Mouse (Mus musculus) forebrain, embryonic 16.5 days (tissue): ENCODE data around the gene Trpm2. TPM values are rescaled to one million over a fixed set of nuclear protein-coding genes. Genes with fewer than 3 reads are reported as not detected.

Experiments used
- ATAC-seq: fragments of 200-750 bp; cut with Nextera tagmentation; 2 replicates; pipeline ENCODE4 v1.8.0; 2017; ENCODE audit warnings: mild to moderate bottlenecking, moderate library complexity
- H3K27ac ChIP-seq: fragments of 300-500 bp; sonication (generic); 2 replicates; pipeline ENCODE4 v1.5.1; 2014; ENCODE audit warnings: low read length, control low read depth
- H3K27me3 ChIP-seq: fragments of 300-500 bp; sonication (generic); replicated peaks from 2 replicates; pipeline ENCODE4 v1.6.1; 2014; ENCODE audit warnings: low read length; ENCODE audit not compliant: control insufficient read depth, insufficient read depth
- H3K36me3 ChIP-seq: fragments of 300-500 bp; sonication (generic); 2 replicates; pipeline ENCODE4 v1.6.1; 2014; ENCODE audit not compliant: control insufficient read depth, insufficient read depth
- H3K4me1 ChIP-seq: fragments of 300-500 bp; sonication (generic); replicated peaks from 2 replicates; pipeline ENCODE4 v1.6.1; 2014; ENCODE audit warnings: low read length; ENCODE audit not compliant: control insufficient read depth, insufficient read depth
- H3K4me2 ChIP-seq: fragments of 300-500 bp; sonication (generic); 2 replicates; pipeline ENCODE4 v1.6.1; 2014; ENCODE audit warnings: mild to moderate bottlenecking, low read length, control low read depth
- H3K4me3 ChIP-seq: fragments of 300-500 bp; sonication (generic); replicated peaks from 2 replicates; pipeline ENCODE4 v1.5.1; 2014; ENCODE audit warnings: mild to moderate bottlenecking, low read length, control low read depth
- H3K9ac ChIP-seq: fragments of 300-500 bp; sonication (generic); replicated peaks from 2 replicates; pipeline ENCODE4 v1.6.1; 2014; ENCODE audit warnings: low read depth, low read length, control low read depth
- H3K9me3 ChIP-seq: fragments of 300-500 bp; sonication (generic); 2 replicates; pipeline ENCODE4 v1.6.1; 2016; ENCODE audit warnings: low read length; ENCODE audit not compliant: control insufficient read depth
- WGBS: fragments of 180-500 bp; shearing (Covaris S2); extraction: QIAGEN DNeasy Blood & Tissue Kit; methylation state at CpG from one replicate; pipeline ENCODE4 v1.1.7; 2014; 5-methylcytosine and 5-hydroxymethylcytosine counted together
- polyA plus RNA-seq: library from polyadenylated mRNA; unstranded; fragments of >200 nt; fragmentation: Nextera tagmentation; extraction: Ambion mirVana; gene quantifications from 2 replicates; pipeline ENCODE4 v1.2.1, GENCODE M21; 2015

Trpm2 gene
- polyA plus RNA-seq, 1 experiment from 2014 or later: 5.0 TPM

GRCm38 (mm10) chr10:78009945-78010293, 39.6 kb upstream of the Trpm2 start, which contains the start of gene Pfkl:
Gene Pfkl, minus strand, starts transcription at chr10:78010083.
- no peaks in the 10 kb centered on the region for H3K27me3 ChIP-seq
- H3K4me1 ChIP-seq: peaks cover 33% of the 10 kb centered on the region
- H3K9ac ChIP-seq: peak within 1 kb of the TSS; percentile 80
- no peaks in the 10 kb centered on the region for H3K36me3 ChIP-seq
- WGBS: under 1% methylated on average over 9 of the region's 9 CpGs
- H3K4me3 ChIP-seq: peak within 1 kb of the TSS; percentile 68
- H3K27ac ChIP-seq: peak within 1 kb of the TSS; percentile 87
- H3K4me2 ChIP-seq: peak within 1 kb of the TSS; percentile 82
- no peak for ATAC-seq
- no peaks in the 10 kb centered on the region for H3K9me3 ChIP-seq

GRCm38 (mm10) chr10:78009184-78009944, 39.0 kb upstream of the Trpm2 start:
- peak overlapping the region; percentile 82 for H3K4me2 ChIP-seq

GRCm38 (mm10) chr10:78008169-78008568, 37.8 kb upstream of the Trpm2 start:
- Histone ChIP-seq H3K9me3 (no peaks in the 10 kb centered on the region), H3K4me2 (peak overlapping the region; percentile 82), H3K36me3 (no peaks in the 10 kb centered on the region), H3K27me3 (no peaks in the 10 kb centered on the region), H3K4me3 (no peak overlapping the region; the same call in 1 of the 2 replicates), H3K9ac (peak overlapping the region; percentile 80), H3K4me1 (peaks cover 33% of the 10 kb centered on the region), H3K27ac (no peak overlapping the region)
- no peak for ATAC-seq
- 82% methylated on average over 3 of the region's 3 CpGs for WGBS

More at GRCm38 (mm10) chr10:78009184-78009944, 39.0 kb upstream of the Trpm2 start:
- Histone ChIP-seq H3K36me3 (no peaks in the 10 kb centered on the region), H3K9me3 (no peaks in the 10 kb centered on the region), H3K27ac (peak overlapping the region; percentile 87), H3K4me3 (peak overlapping the region; percentile 68), H3K27me3 (no peaks in the 10 kb centered on the region), H3K9ac (peak overlapping the region; percentile 80), H3K4me1 (peaks cover 33% of the 10 kb centered on the region)
- peak; percentile 98 for ATAC-seq
- under 1% methylated on average over 59 of the region's 59 CpGs for WGBS

DNA sequence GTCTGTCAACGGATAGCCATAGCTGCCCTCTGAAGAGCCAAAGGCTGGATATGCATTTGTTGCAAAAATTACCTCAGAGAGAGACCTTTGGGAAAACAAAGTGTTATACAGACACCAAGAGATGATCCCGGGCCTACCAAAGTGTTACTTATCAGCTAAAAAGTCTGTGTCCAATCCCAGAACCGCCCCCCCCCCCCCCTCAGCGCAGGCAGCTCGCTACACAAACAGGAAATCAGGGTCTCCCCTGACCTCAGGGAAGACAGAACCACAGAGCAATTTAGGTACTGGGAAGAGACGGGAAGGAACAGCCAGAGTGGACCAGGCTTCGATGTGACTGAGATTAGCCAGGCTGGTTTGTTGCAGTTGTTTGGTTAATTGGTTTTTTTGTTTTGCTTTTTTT, 36.8 kb upstream of the Trpm2 start:
- no peaks in the 10 kb centered on the region for H3K27me3 ChIP-seq
- H3K9ac ChIP-seq: no peak overlapping the region; the same call in 1 of the 2 replicates
- 48% methylated on average over 7 of the region's 7 CpGs for WGBS

DNA sequence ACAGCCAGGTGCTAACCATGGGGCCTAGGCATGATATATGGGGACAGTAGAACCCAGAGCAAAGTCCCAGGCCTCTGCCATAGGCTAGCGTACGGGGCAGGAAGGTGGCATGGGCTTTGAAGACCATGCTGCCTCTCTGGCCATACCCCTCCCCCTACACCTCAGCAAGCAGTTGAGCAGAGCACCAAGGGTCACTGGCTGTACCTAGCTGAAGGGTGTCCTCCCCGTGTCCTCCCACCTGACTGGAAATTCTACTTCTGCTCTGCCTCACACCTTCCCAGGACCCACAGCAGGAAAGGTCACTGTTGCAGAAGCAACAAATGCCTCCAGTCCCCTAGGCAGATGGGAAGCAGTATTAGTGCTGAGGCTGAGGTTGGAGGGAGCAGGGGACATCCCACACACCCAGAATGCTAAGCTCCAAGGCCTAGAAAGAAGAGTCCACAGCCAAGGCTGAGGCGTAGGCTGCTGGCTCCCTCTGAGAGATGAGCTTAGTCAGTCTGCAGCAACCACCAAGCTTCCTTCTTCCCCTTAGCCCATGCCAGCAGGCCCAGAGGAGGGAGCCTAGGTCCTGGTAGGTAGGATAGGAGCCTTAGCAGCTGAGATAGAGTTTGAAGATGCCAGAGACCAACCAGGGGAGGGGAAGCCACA, 35.6 kb upstream of the Trpm2 start:
- H3K4me1 ChIP-seq: peaks cover 33% of the 10 kb centered on the region
- H3K9ac ChIP-seq: no peak overlapping the region
- no peak overlapping the region for H3K27ac ChIP-seq
- H3K9me3 ChIP-seq: no peaks in the 10 kb centered on the region
- peaks cover 3% of the 10 kb centered on the region for H3K36me3 ChIP-seq
- H3K4me3 ChIP-seq: no peak overlapping the region
- H3K4me2 ChIP-seq: no peak overlapping the region
- no peaks in the 10 kb centered on the region for H3K27me3 ChIP-seq
- ATAC-seq: no peak
- 91% methylated on average over 4 of the region's 4 CpGs for WGBS

More for the DNA sequence above, 36.8 kb upstream of the Trpm2 start:
- H3K27ac ChIP-seq: no peak overlapping the region
- no peak overlapping the region for H3K4me2 ChIP-seq
- ATAC-seq: no peak
- H3K4me1 ChIP-seq: peaks cover 33% of the 10 kb centered on the region
- no peak overlapping the region for H3K4me3 ChIP-seq
- H3K9me3 ChIP-seq: no peaks in the 10 kb centered on the region
- no peaks in the 10 kb centered on the region for H3K36me3 ChIP-seq

- ATAC-seq: no peak
- WGBS: 88% methylated on average over 3 of the region's 3 CpGs
- no peak overlapping the region for H3K4me3 ChIP-seq
- no peak overlapping the region for H3K27ac ChIP-seq
- peaks cover 29% of the 10 kb centered on the region for H3K4me1 ChIP-seq
- H3K9ac ChIP-seq: no peak overlapping the region
- H3K4me2 ChIP-seq: no peak overlapping the region
- no peaks in the 10 kb centered on the region for H3K9me3 ChIP-seq
- no peaks in the 10 kb centered on the region for H3K27me3 ChIP-seq
- H3K36me3 ChIP-seq: peaks cover 12% of the 10 kb centered on the region
These were observed 34.2 kb upstream of the Trpm2 start for GRCm38 (mm10) chr10:78004479-78005100.

DNA sequence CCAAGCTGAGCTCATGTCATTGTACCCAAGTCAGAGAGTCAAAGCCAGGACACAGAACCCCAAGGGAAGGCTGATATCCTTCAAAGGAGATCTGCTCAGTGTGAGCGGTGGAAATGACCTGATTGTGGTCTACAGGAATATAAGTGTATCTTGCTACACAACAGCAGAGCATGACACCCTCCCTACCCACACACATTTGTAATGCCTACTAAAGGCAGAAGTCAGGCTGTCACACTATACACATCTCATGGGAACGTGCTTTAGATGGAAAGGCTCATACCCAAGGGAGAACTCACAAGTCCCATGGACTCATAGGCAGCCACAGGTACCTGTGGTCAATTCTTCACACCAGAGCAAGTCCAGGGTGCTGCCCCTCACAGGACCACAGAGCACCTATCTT, 32.0 kb upstream of the Trpm2 start:
- 90% methylated on average over 2 of the region's 2 CpGs for WGBS
- Histone ChIP-seq H3K4me2 (no peak overlapping the region), H3K36me3 (peaks cover 17% of the 10 kb centered on the region)

GRCm38 (mm10) chr10:78001796-78002195, 31.4 kb upstream of the Trpm2 start:
- no peak overlapping the region for H3K4me2 ChIP-seq
- no peak overlapping the region for H3K27ac ChIP-seq
- peak; percentile 19; the same call in 1 of the 2 replicates for ATAC-seq
- H3K36me3 ChIP-seq: peaks cover 17% of the 10 kb centered on the region
- no peaks in the 10 kb centered on the region for H3K27me3 ChIP-seq
- H3K4me3 ChIP-seq: no peak overlapping the region
- WGBS: 84% methylated on average over 11 of the region's 11 CpGs
- H3K4me1 ChIP-seq: peaks cover 6% of the 10 kb centered on the region
- no peak overlapping the region for H3K9ac ChIP-seq
- H3K9me3 ChIP-seq: no peaks in the 10 kb centered on the region

More for the DNA sequence above, 32.0 kb upstream of the Trpm2 start:
- Histone ChIP-seq H3K4me1 (peaks cover 11% of the 10 kb centered on the region), H3K27me3 (no peaks in the 10 kb centered on the region), H3K4me3 (no peak overlapping the region), H3K9me3 (no peaks in the 10 kb centered on the region), H3K9ac (no peak overlapping the region), H3K27ac (no peak overlapping the region)
- no peak for ATAC-seq

DNA sequence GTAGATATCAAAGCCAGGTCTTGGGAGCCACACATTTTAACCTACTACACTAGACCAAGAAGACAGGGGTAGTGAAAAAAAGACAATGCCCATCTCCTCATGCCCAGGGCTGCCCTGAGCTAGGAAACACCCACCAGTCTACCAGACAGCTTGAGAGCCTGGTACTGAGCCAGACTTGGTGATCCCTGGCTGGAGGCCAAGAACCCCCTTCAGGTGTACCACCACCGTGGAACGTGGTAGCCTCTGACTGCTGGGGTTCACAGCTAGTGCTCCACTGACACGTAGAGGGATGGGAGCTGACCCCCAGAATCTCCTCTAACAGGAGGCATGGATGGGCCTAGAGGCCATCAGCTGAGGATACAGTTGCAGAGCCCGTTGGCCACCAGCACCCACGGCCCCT, 29.8 kb upstream of the Trpm2 start:
- Histone ChIP-seq H3K27ac (no peak overlapping the region), H3K36me3 (peaks cover 22% of the 10 kb centered on the region), H3K4me1 (no peaks in the 10 kb centered on the region), H3K27me3 (no peaks in the 10 kb centered on the region), H3K9me3 (no peaks in the 10 kb centered on the region), H3K9ac (no peak overlapping the region), H3K4me3 (no peak overlapping the region), H3K4me2 (no peak overlapping the region)
- no peak for ATAC-seq
- WGBS: 95% methylated on average over 5 of the region's 5 CpGs
